Mouse (Mus musculus) spleen, adult 2 months (tissue): ENCODE measurements around the gene Mmaa. TPM values are rescaled to one million over a fixed set of nuclear protein-coding genes. Genes with fewer than 3 reads are reported as not detected.
A peak's percentile ranks its signal among the peaks of the same experiment; 100 is the strongest.

Experiments
- DNase-seq, 2 experiments: peaks; one replicate each; pipeline versions ENCODE4 v3.0.0 to v3.0.0-alpha.2; 2012 to 2021; ENCODE audit warnings: low spot score in 2 of 2, low read depth in 1 of 2
- H3K27ac ChIP-seq: fragments of 200-500 bp; 2 replicates; pipeline ENCODE4 v1.5.1; 2012; ENCODE audit warnings: low read length, inconsistent platforms; ENCODE audit not compliant: insufficient read depth
- H3K27me3 ChIP-seq: fragments of 200-500 bp; 2 replicates; pipeline ENCODE4 v1.6.1; 2012; ENCODE audit warnings: mild to moderate bottlenecking, moderate library complexity, low read length, inconsistent platforms; ENCODE audit not compliant: control insufficient read depth, insufficient read depth
- H3K36me3 ChIP-seq: fragments of 200-500 bp; 2 replicates; pipeline ENCODE4 v1.6.1; 2012; ENCODE audit warnings: mild to moderate bottlenecking, low read length, inconsistent platforms; ENCODE audit not compliant: control insufficient read depth, insufficient read depth
- H3K4me1 ChIP-seq: fragments of 200-500 bp; 2 replicates; pipeline ENCODE4 v1.6.1; 2011; ENCODE audit warnings: inconsistent platforms; ENCODE audit not compliant: control insufficient read depth, insufficient read depth, insufficient read length
- H3K4me3 ChIP-seq: fragments of 200-500 bp; 2 replicates; pipeline ENCODE4 v1.5.1; 2011; ENCODE audit warnings: mild to moderate bottlenecking, inconsistent platforms; ENCODE audit not compliant: insufficient read depth, insufficient read length; ENCODE audit errors: extremely low read depth
- CTCF ChIP-seq: fragments of 200-500 bp; IDR thresholded peaks from 2 replicates; pipeline ENCODE4 v1.5.1; 2011; ENCODE audit warnings: mild to moderate bottlenecking, inconsistent platforms; ENCODE audit not compliant: insufficient read depth, insufficient read length, insufficient replicate concordance; ENCODE audit errors: extremely low read depth
- POLR2A ChIP-seq: fragments of 200-500 bp; IDR thresholded peaks from 2 replicates; pipeline ENCODE4 v1.6.1; 2011; ENCODE audit warnings: low read depth, low read length, inconsistent platforms
- WGBS: fragments of 180-500 bp; shearing (Covaris S2); methylation state at CpG from one replicate; pipeline ENCODE4 v1.1.7; 2018; 5-methylcytosine and 5-hydroxymethylcytosine counted together
- polyA plus RNA-seq: library from polyadenylated mRNA; depleted of rRNA; stranded (reverse); fragments of >200 nt; gene quantifications from 2 replicates; pipeline ENCODE4 v1.2.3, GENCODE M21; 2012; rRNA removed

Gene Mmaa
- 1.6 and 2.4 TPM in 2 replicates for polyA plus RNA-seq

GRCm38 (mm10) chr8:79294610-79295275 lies at the start of gene Mmaa:
Mmaa (minus strand) TSS chr8:79294937.
- Histone ChIP-seq H3K36me3 (no peaks in the 10 kb centered on the region), H3K27ac (peak within 1 kb of the TSS; percentile 88), H3K27me3 (no peaks in the 10 kb centered on the region), H3K4me1 (0 out of 2 replicates have a peak, but pooled peaks cover 5% of the 10 kb centered on the region), H3K4me3 (peak within 1 kb of the TSS; percentile 74)
- whole genome bisulfite sequencing: 1% methylated on average over 57 of the region's 74 CpGs
- peak; percentile 93 to 97 for DNase-seq
- TF ChIP-seq CTCF (peak; percentile 18; the same call in 1 of the 2 replicates), POLR2A (peak; percentile 91)

DNA sequence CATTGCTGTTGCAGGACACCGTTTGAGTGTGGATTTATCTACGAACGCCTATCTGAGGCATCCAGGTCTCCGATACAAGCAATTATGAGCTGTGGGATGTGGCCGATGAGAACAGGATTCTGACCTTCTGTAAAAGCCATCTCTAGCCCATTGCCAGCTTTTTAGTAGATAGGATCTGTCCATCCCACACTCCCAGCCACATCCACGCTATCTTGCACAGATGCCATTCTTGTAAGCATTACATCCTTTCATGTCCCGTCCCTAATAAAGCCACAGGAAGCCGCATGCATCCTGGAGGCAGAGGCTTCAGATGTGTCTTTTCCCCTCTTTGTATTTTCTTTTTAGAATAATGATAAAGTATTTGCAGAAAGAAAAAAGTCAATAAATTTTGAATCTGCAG lies 46.5 kb upstream of the Mmaa start:
- Histone ChIP-seq H3K4me1 (no peaks in the 10 kb centered on the region), H3K27ac (no peak overlapping the region), H3K27me3 (no peaks in the 10 kb centered on the region), H3K4me3 (no peak overlapping the region), H3K36me3 (peaks cover 4% of the 10 kb centered on the region)
- 89% methylated on average over 8 of the region's 8 CpGs for WGBS
- no peak for TF ChIP-seq POLR2A
- TF ChIP-seq CTCF: no peak
- DNase-seq: no peak

DNA sequence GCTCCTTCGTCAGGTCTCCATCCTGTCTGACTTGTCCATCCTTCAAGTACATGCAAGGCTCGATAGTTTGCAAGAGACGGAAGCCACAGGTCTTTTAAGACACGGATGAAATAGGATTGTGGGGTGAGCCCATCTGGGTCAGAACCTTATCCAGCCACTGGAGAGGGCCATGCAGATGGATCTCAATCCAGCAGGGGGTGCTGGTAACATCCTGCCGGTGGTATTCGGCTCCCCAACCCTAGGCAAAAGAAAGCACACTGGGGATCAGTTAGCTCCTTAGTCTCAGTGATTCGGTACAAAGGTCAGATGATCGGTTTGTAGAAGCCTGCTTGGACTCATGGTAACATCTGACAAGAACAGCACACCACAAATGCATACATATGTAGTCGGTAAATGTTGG lies 44.8 kb upstream of the Mmaa start:
- DNase-seq: no peak
- H3K4me3 ChIP-seq: no peak overlapping the region
- TF ChIP-seq POLR2A (no peak), CTCF (peak; percentile 25; the same call in 1 of the 2 replicates)
- no peaks in the 10 kb centered on the region for H3K27me3 ChIP-seq
- WGBS: 70% methylated on average over 9 of the region's 9 CpGs
- no peaks in the 10 kb centered on the region for H3K4me1 ChIP-seq
- H3K27ac ChIP-seq: no peak overlapping the region
- H3K36me3 ChIP-seq: peaks cover 4% of the 10 kb centered on the region

DNA sequence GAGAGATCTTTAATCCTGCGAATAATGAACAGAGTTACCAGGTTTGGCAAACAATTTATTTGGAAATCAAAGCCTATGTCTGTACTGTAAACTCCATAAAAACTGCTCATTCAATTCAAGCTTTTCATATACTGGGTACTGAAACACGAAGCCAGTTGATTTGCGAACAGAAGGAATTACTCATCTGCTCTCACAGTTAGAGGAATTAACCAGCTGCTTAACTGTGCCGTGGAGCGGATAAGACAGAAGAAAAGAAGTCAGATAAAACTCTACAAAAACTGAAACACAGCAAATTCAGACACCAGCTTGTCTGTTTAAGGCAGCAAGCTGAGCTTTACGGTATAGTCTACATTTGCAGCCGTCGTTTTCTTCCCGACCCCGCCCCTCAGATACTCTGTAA lies 43.9 kb upstream of the Mmaa start:
- peaks cover 4% of the 10 kb centered on the region for H3K36me3 ChIP-seq
- H3K27ac ChIP-seq: no peak overlapping the region
- no peak for DNase-seq
- H3K4me3 ChIP-seq: no peak overlapping the region
- TF ChIP-seq CTCF (no peak), POLR2A (no peak)
- H3K27me3 ChIP-seq: 0 out of 2 replicates have a peak, but pooled peaks cover 2% of the 10 kb centered on the region
- H3K4me1 ChIP-seq: no peaks in the 10 kb centered on the region
- 92% methylated on average over 10 of the region's 10 CpGs for WGBS

DNA sequence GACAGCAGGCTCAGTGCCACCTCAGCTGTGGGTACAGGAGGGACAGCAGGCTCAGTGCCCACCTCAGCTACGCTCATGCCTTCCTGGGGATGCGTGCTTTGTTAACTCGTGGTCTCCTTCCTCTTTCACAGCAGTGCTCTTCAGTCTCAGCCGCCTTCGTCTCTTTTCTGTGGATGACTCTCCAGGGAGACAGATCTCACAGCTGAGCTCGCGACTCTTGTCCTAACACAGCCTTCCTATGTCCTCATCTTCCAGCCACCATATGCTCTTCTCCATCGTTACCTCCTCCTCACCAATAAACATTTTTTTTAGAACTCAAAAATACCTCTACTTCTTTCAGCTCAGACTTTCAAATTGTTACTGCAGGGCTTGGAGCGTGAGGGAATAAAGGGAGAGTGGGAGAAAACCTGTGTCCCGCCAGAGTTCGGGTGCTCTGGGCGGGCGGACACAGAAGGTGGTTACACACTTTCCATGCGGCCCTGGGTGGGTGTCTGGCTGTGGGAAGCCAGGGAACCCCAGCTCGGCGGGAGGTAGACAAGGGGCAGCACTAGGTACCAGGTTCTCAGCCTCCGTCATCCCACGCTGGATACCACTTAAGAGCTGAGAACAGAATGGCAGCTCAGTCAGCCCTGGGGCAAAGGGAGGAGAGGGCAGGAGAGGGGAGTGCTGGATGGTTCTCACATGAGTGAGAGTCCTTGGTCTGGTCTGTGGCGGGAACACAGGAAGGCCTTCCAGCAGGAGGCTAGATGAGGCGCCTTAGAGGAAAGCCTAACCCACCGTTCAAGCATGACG lies 37.6 kb upstream of the Mmaa start:
- Histone ChIP-seq H3K27me3 (0 out of 2 replicates have a peak, but pooled peaks cover 2% of the 10 kb centered on the region), H3K27ac (no peak overlapping the region)
- WGBS: 84% methylated on average over 22 of the region's 22 CpGs

DNA sequence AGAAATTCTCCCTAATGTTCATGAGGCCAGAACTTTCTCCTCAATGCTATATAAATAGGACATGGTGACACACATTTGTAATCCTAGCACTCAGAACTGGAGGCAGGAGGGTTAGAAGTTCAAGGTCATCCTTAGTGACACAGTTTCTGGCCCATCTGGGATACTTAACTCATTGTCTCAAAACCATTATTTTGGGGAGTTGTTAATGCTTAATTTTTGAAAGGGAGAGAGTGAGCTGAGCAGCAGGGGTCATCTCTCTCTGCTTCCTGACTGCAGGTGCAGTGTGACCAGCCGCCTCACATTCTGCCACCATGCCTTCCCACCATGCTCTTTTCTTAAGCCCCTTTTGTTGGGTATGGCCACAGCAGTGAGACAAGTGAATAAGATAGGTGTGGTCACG lies 36.8 kb upstream of the Mmaa start:
- 0 out of 2 replicates have a peak, but pooled peaks cover 2% of the 10 kb centered on the region for H3K27me3 ChIP-seq
- no peak overlapping the region for H3K27ac ChIP-seq
- no peaks in the 10 kb centered on the region for H3K36me3 ChIP-seq
- no peak overlapping the region for H3K4me3 ChIP-seq
- DNase-seq: no peak
- WGBS: 88% methylated on average over 2 of the region's 2 CpGs
- no peaks in the 10 kb centered on the region for H3K4me1 ChIP-seq
- no peak for TF ChIP-seq POLR2A
- no peak for TF ChIP-seq CTCF

More for the DNA sequence above, 37.6 kb upstream of the Mmaa start:
- Histone ChIP-seq H3K4me1 (no peaks in the 10 kb centered on the region), H3K4me3 (no peak overlapping the region), H3K36me3 (no peaks in the 10 kb centered on the region)
- TF ChIP-seq CTCF (no peak), POLR2A (no peak)
- no peak for DNase-seq
